Mouse (Mus musculus): ENCODE measurements around the gene B3gat3.
"Not testable (repeated sequence)": the region's sequence is repeated elsewhere in the genome, so short reads cannot be mapped to it uniquely, and the experiment has no call there.

Gene B3gat3

GRCm38 (mm10) chr19:8942276-8942964 is 22.2 kb downstream of the B3gat3 start:
- DNase-seq (ENCODE audit: low spot score) = no peak

- DNase-seq (ENCODE audit: low spot score) = no peak
Observed at GRCm38 (mm10) chr19:8943047-8943446, 22.9 kb downstream of the B3gat3 start.

GRCm38 (mm10) chr19:8944062-8944461 is 23.9 kb downstream of the B3gat3 start:
- DNase-seq (ENCODE audit: low spot score) = no peak

GRCm38 (mm10) chr19:8944750-8945149 is 24.6 kb downstream of the B3gat3 start:
- DNase-seq (ENCODE audit: low spot score) = no peak

GRCm38 (mm10) chr19:8945251-8945650 is 25.1 kb downstream of the B3gat3 start:
- DNase-seq (ENCODE audit: low spot score) = no peak

- DNase-seq (ENCODE audit: low spot score) = no peak
Observed at GRCm38 (mm10) chr19:8946929-8947328, 26.8 kb downstream of the B3gat3 start.

GRCm38 (mm10) chr19:8950190-8950589 is 30.0 kb downstream of the B3gat3 start:
- no peak for DNase-seq (ENCODE audit: low spot score)

- no peak for DNase-seq (ENCODE audit: low spot score)
Observed at GRCm38 (mm10) chr19:8952241-8952640, 32.1 kb downstream of the B3gat3 start.

GRCm38 (mm10) chr19:8953135-8954039 is 33.2 kb downstream of the B3gat3 start, which contains the start of gene Tut1:
Gene Tut1 (plus strand): TSS chr19:8953847.
- peak; percentile 98 for DNase-seq (ENCODE audit: low spot score)

GRCm38 (mm10) chr19:8954171-8954570 is 34.0 kb downstream of the B3gat3 start:
- no peak for DNase-seq (ENCODE audit: low spot score)

- DNase-seq (ENCODE audit: low spot score) = no peak
Observed at GRCm38 (mm10) chr19:8962256-8962655, 42.1 kb downstream of the B3gat3 start.

- no peak for DNase-seq (ENCODE audit: low spot score)
Observed at GRCm38 (mm10) chr19:8965075-8965474, 44.9 kb downstream of the B3gat3 start.

- DNase-seq (ENCODE audit: low spot score) = no peak
Observed at GRCm38 (mm10) chr19:8965771-8966170, 45.6 kb downstream of the B3gat3 start.

- no peak for DNase-seq (ENCODE audit: low spot score)
Observed at GRCm38 (mm10) chr19:8966198-8966589, 46.0 kb downstream of the B3gat3 start.

GRCm38 (mm10) chr19:8966590-8967372 is 46.6 kb downstream of the B3gat3 start, which contains the start of gene Eef1g:
Gene Eef1g (plus strand): TSS chr19:8967041.
- peak; percentile 98 for DNase-seq (ENCODE audit: low spot score)

- no peak for DNase-seq (ENCODE audit: low spot score)
Observed at GRCm38 (mm10) chr19:8967373-8967743, 47.2 kb downstream of the B3gat3 start.

- no peak for DNase-seq (ENCODE audit: low spot score)
Observed at GRCm38 (mm10) chr19:8967893-8968292, 47.7 kb downstream of the B3gat3 start.

GRCm38 (mm10) chr19:8972491-8972890 is 52.3 kb downstream of the B3gat3 start:
- DNase-seq (ENCODE audit: low spot score) = not testable (repeated sequence)

- DNase-seq (ENCODE audit: low spot score) = no peak
Observed at GRCm38 (mm10) chr19:8974638-8975037, 54.5 kb downstream of the B3gat3 start.

- no peak for DNase-seq (ENCODE audit: low spot score)
Observed at GRCm38 (mm10) chr19:8975491-8975890, 55.3 kb downstream of the B3gat3 start.

GRCm38 (mm10) chr19:8976535-8976934 is 56.4 kb downstream of the B3gat3 start:
- DNase-seq (ENCODE audit: low spot score) = no peak
